Mouse (Mus musculus) retina, postnatal 1 day (tissue): ENCODE data around the gene Best2.

Experiments
- DNase-seq: peaks from one replicate; pipeline ENCODE4 v3.0.0-alpha.2; 2012

The Best2 gene

GRCm38 (mm10) chr8:84981644-84982498 lies 32.5 kb downstream of the Best2 start:
- no peak for DNase-seq

- peak; percentile 86 for DNase-seq
Observed at GRCm38 (mm10) chr8:84980622-84981358, 33.5 kb downstream of the Best2 start.

DNA sequence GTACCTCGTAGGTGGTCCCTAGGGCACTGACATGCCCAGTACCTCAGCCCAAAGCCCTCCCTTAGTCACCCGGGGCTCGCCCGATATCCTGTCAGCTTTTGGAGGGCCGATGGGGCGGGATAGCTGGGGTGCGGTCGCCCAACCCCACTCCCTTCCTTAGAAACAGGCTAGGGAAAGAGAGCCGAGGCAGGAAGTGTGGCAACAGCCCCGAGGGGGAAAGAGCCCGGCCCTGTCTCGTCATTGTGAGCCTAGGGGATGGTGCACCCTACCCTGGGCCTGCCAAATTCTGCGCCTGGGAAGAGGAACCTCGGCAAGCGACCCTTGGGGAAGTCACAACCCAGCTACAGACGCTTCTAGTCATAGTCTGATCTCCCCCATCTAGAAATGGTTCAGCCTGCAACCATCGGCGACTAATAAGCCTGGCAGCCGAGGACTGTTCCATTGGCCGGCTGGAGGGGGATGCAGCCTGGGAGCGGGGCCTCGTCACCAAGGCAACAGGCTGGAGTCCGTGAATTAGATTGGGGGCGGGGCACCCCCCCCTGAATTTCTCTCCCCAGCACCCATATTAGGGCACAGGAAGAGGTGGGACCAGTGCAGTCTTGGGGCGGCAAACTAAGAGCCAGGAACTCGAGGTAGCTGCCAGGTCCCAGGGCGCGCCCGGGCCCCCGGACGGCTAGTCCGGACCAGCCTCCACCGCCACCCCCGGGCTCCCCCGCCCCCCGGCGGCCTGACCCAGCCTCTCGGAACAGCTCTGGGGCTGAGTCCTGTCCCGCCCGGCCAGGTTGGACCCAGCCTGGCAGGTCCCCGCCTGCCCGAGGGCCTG lies 34.5 kb downstream of the Best2 start:
- peak; percentile 96 for DNase-seq

DNA sequence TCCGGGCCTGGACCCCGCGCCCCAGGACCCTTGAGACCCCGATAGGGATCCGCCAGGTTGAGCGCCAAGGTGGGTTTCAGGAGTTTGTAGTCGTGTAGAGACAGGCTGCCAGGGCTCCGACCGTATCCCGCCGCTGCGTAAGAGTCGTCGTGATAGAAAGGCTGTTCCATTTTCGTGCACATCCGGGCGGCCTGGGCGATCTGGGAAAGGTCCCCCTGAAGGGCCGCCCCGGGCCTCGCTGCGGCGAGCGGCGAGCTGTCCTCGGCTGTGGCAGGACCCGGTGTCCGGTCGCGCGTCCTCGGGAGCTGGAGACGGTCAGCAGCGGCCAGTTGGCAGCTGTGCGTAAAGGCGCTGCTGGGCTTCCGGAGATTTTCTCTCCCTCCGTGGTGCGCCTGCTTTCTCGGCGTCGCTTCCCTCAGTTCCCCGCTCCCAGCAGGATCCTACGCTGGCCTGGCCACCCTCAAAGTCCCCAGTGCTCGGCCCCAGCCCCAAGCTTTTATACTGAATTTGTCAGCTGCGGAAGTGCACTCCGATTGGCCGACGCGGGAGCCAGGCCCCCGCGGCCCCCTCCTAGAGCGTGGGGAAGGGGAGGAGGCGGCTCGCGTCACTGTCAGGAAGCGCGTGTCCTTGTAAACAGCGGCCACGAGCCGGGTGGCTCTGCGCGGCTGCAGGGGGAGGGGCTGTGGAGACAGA lies 35.9 kb downstream of the Best2 start, which contains the start of gene Junb:
Gene Junb, minus strand, starts transcription at position 471 of the 693 bp plus-strand sequence.
- peak; percentile 97 for DNase-seq

DNA sequence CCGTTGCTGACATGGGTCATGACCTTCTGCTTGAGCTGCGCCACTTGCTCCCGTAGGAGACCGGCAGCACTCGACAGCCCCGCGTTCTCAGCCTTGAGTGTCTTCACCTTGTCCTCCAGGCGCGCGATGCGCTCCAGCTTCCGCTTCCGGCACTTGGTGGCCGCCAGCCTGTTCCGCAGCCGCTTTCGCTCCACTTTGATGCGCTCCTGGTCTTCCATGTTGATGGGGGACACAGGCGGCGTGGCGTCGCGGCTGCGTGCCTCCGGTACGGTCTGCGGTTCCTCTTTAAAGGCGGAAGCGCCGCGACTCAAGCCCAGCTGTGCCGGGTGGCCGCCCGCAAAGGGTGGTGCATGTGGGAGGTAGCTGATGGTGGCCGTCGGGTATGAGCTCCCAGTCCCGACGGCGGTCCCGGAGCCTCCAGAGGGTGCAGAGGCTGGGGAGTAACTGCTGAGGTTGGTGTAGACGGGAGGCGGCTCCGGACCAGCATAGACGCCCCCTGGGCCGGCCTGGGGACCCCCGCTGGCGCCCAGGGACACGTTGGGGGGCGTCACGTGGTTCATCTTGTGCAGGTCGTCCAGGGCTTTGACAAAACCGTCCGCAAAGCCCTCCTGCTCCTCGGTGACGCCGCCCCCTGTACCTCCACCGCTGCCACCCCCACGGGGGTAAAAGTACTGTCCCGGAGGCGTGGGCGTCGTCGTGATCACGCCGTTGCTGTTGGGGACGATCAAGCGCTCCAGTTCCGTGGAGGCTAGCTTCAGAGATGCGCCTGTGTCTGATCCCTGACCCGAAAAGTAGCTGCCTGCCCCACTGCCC lies 36.7 kb downstream of the Best2 start:
- peak; percentile 63 for DNase-seq

GRCm38 (mm10) chr8:84976763-84977434 lies 37.4 kb downstream of the Best2 start:
- no peak for DNase-seq

DNA sequence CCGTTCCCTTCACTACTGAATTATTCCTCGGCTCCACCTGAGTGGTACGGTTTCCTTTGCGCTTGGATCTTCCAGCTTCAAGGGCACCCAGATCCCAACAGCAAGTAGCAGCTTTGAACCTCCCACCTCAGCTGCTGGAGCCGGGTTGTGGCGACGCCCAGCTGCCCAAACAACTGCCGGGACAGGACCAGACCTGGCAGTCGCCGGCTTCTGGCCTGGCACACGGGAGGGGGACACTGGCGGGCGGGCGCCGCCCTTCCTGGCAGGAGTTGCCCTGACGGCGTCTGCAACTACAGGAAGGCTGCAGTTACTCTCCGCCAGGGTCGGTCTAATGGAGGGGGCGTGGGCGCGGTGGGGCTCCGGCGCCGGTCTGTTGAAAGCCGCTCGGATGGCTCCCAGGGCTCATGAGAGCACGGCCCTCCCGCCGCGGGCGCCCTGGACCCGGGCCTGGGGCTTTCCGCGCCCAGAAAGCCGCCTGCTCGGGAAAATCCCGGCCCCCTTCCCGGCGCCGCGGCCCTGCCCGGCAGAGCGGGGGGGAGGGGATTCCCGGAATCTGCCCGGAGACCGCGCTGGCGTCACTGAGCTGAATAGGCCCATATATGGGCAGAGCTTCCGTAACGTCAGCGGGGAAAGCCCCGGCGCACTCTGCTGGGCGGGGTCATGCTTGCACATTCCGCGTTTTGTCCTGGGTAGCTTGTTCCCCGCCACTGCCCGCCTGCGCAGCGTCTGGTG lies 38.1 kb downstream of the Best2 start:
- DNase-seq, result peak; percentile 96

- peak; percentile 68 for DNase-seq
Observed at GRCm38 (mm10) chr8:84975434-84975833, 38.9 kb downstream of the Best2 start.

DNA sequence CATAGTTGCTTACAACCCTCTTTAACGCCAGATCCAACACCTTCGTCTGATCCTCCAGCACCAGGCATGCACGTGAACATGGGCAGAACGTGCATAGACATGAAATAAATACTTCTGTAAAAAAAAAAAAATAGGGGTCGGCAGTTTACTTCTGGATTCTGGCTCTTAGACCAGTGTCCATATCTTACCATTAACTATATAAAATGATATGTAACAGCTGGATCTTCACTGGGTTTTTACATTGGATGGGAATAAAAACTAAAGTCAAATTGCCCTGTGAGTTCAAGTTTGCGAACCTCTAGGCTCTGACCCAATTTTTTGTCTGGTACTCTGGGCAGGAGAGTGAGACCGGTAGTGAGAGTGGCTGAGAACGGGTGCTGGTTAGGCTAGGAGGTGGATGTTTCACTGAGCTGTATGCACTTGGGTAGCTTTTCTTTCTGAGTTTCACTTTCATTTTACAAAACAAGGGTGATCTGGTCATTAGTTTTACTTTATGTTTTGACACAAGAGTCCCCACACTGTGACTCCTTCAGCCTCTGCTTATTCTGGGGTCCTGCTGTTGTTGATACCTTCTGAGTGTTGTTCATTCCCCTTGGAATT lies 39.7 kb downstream of the Best2 start:
- DNase-seq, result no peak

DNA sequence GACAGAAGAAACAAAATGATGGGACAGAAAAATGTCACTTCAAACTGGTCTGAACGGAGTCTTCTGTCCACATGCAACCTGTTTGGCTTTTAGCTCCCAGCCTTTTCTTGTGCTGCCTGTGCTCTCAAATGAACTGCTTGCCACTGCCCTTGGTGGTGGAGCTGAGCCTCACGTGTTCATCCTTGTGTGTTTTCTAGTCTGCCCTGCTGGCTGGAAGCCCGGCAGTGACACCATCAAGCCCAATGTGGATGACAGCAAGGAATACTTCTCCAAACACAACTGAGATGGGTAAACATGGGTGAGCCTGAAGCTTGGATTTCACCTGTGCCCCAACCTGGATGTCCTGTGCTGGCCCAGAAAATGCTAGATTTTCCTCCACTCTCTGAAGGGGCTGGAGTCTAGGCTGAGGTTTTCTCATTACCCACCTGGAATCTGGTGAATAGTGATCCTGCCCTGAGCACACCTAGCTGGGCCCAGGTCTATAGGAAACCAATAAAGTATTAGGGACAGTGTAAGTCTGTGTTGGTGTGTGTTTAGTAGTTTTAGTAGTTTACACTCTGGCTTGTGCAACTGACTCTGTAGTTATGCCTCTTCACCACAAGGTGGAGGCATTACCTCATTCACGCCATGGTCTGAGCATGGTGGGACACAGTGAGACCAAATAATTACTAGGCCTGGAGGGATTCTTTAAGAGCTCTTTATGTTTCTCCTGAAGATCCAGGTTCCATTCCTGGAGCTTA lies 40.4 kb downstream of the Best2 start:
- DNase-seq, result peak; percentile 84

- no peak for DNase-seq
Observed at GRCm38 (mm10) chr8:84973079-84973478, 41.3 kb downstream of the Best2 start.

DNA sequence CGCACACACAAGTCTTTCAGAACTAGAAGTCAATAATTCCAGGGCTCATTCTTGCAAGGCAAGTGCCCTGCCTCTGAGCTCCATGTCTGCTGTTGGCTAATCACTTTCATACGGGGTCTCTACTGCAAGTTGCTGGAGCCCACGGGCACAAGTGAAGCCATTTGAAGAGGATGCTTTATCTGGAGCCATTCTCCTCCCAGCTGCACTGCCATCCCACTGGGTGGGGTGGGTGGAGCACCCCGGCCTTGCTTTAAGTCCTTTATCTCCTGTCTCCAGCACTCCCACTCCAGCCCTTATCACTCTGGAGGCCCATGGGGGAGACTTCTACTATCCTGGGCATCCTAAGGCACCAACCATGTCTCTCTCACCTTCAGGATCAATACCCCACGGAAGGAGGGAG lies 43.4 kb downstream of the Best2 start:
- DNase-seq, result no peak

DNA sequence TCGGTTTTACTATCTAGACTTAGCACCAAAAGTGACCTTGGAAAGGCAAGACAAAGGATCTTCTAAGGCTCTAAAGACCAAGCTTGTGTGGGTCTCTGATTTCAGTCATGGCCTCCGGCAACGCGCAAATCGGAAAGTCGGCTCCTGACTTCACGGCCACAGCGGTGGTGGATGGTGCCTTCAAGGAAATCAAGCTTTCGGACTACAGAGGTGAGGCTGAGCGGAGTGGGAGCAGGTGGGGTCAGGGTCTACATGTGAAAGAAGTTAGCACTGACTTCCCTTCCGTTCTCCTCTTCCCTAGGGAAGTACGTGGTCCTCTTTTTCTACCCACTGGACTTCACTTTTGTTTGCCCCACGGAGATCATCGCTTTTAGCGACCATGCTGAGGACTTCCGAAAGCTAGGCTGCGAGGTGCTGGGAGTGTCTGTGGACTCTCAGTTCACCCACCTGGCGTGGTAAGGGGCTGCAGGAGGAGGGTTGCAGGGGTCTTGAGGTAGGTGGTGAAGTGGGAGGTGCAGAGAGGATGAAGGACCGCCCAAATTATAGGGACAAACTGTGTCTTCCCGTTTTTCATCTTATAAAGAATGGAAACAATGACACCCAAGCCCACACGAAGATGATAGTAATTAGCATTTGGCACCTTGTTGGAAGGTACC lies 44.1 kb downstream of the Best2 start:
- no peak for DNase-seq

- DNase-seq, result peak; percentile 90
Observed at GRCm38 (mm10) chr8:84969241-84970134, 44.8 kb downstream of the Best2 start, which contains the start of the genes Gm49661, Prdx2 and Rnaseh2a. Gm49661 (minus strand) TSS chr8:84969433. Prdx2 (plus strand) TSS chr8:84969587. Rnaseh2a (minus strand) TSS chr8:84969767.

- DNase-seq, result peak; percentile 6
Observed at GRCm38 (mm10) chr8:84968650-84969049, 45.7 kb downstream of the Best2 start.

- DNase-seq, result no peak
Observed at GRCm38 (mm10) chr8:84967532-84968304, 46.6 kb downstream of the Best2 start.
